Mouse (Mus musculus) kidney, adult 10 weeks (tissue): Measurements from ENCODE around the gene Rdh19. TPM values are rescaled to one million over a fixed set of nuclear protein-coding genes. Genes with fewer than 3 reads are reported as not detected.

Source experiments
- polyA plus RNA-seq: library from polyadenylated mRNA; stranded (reverse); fragments of 350-450 nt; fragmentation: Illumina TruSeq; extraction: RNeasy Lipid Tissue Mini Kit (QIAGEN cat#74804); gene quantifications from one replicate; pipeline ENCODE4 v1.2.3, GENCODE M21; 2014; ENCODE audit warnings: low read depth, low replicate concordance

Rdh19 gene
- 2.4 TPM for polyA plus RNA-seq

GRCm38 (mm10) chr10:127849628-127850027 lies at the start of gene Rdh19:
TSS of gene Rdh19 (plus strand) at chr10:127849928.

GRCm38 (mm10) chr10:127800891-127801290 lies 48.8 kb upstream of the Rdh19 start, which contains the start of gene Rdh16:
TSS of gene Rdh16 (plus strand) at chr10:127801152.

GRCm38 (mm10) chr10:127866232-127866631 lies 16.5 kb downstream of the Rdh19 start, which contains the start of gene Rdh16f2:
TSS of gene Rdh16f2 (plus strand) at chr10:127866474.

DNA sequence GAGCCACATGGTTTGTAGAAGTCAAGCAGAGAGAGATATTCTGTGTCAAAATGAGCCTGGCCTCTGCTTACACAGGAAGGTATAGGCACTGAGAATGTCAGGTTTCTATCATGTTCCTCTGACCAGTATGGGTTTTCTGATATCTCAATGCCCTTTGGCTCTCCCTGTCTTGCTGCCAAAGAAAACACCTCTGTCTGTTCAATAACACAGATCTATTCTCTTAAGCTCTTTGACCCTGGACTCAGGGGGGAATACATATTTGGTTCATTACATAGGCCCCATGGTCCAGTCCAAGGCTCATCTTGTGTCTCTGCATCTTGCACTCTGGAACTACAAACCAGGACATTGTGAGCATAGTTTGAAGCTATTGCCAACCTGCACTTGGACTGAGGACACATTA lies 38.9 kb downstream of the Rdh19 start, which contains the start of gene Rdh7:
TSS of gene Rdh7 (minus strand) at position 213 of the 400 bp plus-strand sequence.

DNA sequence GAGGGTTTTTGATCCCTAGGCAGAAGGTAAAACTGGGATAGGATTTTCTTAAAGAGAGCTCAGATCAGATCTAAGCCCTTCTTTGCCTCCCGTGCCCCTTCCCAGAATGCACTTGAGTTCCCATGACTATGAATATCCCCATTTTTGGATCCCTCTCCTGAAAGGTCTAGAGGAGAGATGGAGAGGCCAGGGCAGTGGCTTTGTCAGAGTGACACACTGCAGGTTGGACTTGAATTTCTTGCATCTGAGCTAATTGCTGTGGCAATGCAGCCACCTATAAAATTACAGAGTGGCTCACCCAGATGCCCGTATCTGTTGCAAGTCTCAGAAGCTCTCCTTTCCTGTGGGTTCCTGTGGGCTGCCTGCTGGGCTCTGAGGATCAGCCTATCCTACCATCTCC lies 48.5 kb downstream of the Rdh19 start, which contains the start of gene Sdr9c7:
TSS of gene Sdr9c7 (plus strand) at position 301 of the 400 bp plus-strand sequence.

Other genes with a start within 250 kb of the Rdh19 start
- 1.5 TPM for gene Lrp1, start 228.8 kb upstream of the Rdh19 start, polyA plus RNA-seq
- gene Stat6, start 206.9 kb upstream of the Rdh19 start, polyA plus RNA-seq = 22.0 TPM
- 5.9 TPM for gene Nemp1, start 183.0 kb upstream of the Rdh19 start, polyA plus RNA-seq
- 1.2 TPM for gene Nab2, start 181.4 kb upstream of the Rdh19 start, polyA plus RNA-seq
- not detected for gene Myo1a, start 144.8 kb upstream of the Rdh19 start, polyA plus RNA-seq
- not detected for gene Tac2, start 125.5 kb upstream of the Rdh19 start, polyA plus RNA-seq
- 2.1 TPM for gene Zbtb39, start 110.4 kb upstream of the Rdh19 start, polyA plus RNA-seq
- 0.61 TPM for gene Gpr182, start 98.2 kb upstream of the Rdh19 start, polyA plus RNA-seq
- 1.1 TPM for gene Rdh1, start 90.2 kb upstream of the Rdh19 start, polyA plus RNA-seq
- gene Rdh16f1, start 90.1 kb upstream of the Rdh19 start, polyA plus RNA-seq = not detected
- gene Rdh9, start 73.5 kb upstream of the Rdh19 start, polyA plus RNA-seq = 3.0 TPM
- 190 TPM for gene Rdh16, start 48.8 kb upstream of the Rdh19 start, polyA plus RNA-seq
- 144 TPM for gene Rdh16f2, start 16.5 kb downstream of the Rdh19 start, polyA plus RNA-seq
- not detected for gene Rdh7, start 38.9 kb downstream of the Rdh19 start, polyA plus RNA-seq
- 0.16 TPM for gene Sdr9c7, start 48.6 kb downstream of the Rdh19 start, polyA plus RNA-seq
- not detected for gene Hsd17b6, start 157.7 kb downstream of the Rdh19 start, polyA plus RNA-seq
- gene Prim1, start 165.2 kb downstream of the Rdh19 start, polyA plus RNA-seq = 22.8 TPM
- 1,133 TPM for gene Naca, start 185.6 kb downstream of the Rdh19 start, polyA plus RNA-seq
- 395 TPM for gene Ptges3, start 209.0 kb downstream of the Rdh19 start, polyA plus RNA-seq
- 1,708 TPM for gene Atp5b, start 233.3 kb downstream of the Rdh19 start, polyA plus RNA-seq
- gene Baz2a, start 241.6 kb downstream of the Rdh19 start, polyA plus RNA-seq = 9.3 TPM